Mouse (Mus musculus): ENCODE results near the gene Fcer1g.

Fcer1g gene

GRCm38 (mm10) chr1:171265971-171266744 lies 32.0 kb upstream of the Fcer1g start:
- DNase-seq (ENCODE audit: extremely low spot score), result no peak

GRCm38 (mm10) chr1:171263666-171264461 lies 29.7 kb upstream of the Fcer1g start:
- DNase-seq (ENCODE audit: extremely low spot score), result no peak

GRCm38 (mm10) chr1:171263185-171263611 lies 29.0 kb upstream of the Fcer1g start:
- no peak for DNase-seq (ENCODE audit: extremely low spot score)

GRCm38 (mm10) chr1:171262594-171263130 lies 28.5 kb upstream of the Fcer1g start:
- no peak for DNase-seq (ENCODE audit: extremely low spot score)

- no peak for DNase-seq (ENCODE audit: extremely low spot score)
Observed at GRCm38 (mm10) chr1:171260316-171260715, 26.2 kb upstream of the Fcer1g start.

GRCm38 (mm10) chr1:171258921-171259320 lies 24.8 kb upstream of the Fcer1g start:
- DNase-seq (ENCODE audit: extremely low spot score), result no peak

- no peak for DNase-seq (ENCODE audit: extremely low spot score)
Observed at GRCm38 (mm10) chr1:171257781-171258180, 23.6 kb upstream of the Fcer1g start.

- peak; percentile 55 for DNase-seq (ENCODE audit: extremely low spot score)
Observed at GRCm38 (mm10) chr1:171256937-171257548, 22.9 kb upstream of the Fcer1g start.

GRCm38 (mm10) chr1:171256095-171256818 lies 22.1 kb upstream of the Fcer1g start:
- DNase-seq (ENCODE audit: extremely low spot score), result no peak

- DNase-seq (ENCODE audit: extremely low spot score), result no peak
Observed at GRCm38 (mm10) chr1:171252415-171252814, 18.2 kb upstream of the Fcer1g start.

- peak; percentile 80 for DNase-seq (ENCODE audit: extremely low spot score)
Observed at GRCm38 (mm10) chr1:171251594-171252324, 17.6 kb upstream of the Fcer1g start.

GRCm38 (mm10) chr1:171250680-171251593 lies 16.8 kb upstream of the Fcer1g start, which contains the start of gene Ndufs2:
TSS of gene Ndufs2 (minus strand) at chr1:171251388.
- no peak for DNase-seq (ENCODE audit: extremely low spot score)

GRCm38 (mm10) chr1:171249913-171250600 lies 15.9 kb upstream of the Fcer1g start, which contains the start of gene Adamts4:
TSS of gene Adamts4 (plus strand) at chr1:171250421.
- peak; percentile 58 for DNase-seq (ENCODE audit: extremely low spot score)

- DNase-seq (ENCODE audit: extremely low spot score), result no peak
Observed at GRCm38 (mm10) chr1:171248386-171249226, 14.4 kb upstream of the Fcer1g start.

- DNase-seq (ENCODE audit: extremely low spot score), result no peak
Observed at GRCm38 (mm10) chr1:171247916-171248315, 13.8 kb upstream of the Fcer1g start.

GRCm38 (mm10) chr1:171247453-171247841 lies 13.3 kb upstream of the Fcer1g start:
- DNase-seq (ENCODE audit: extremely low spot score), result no peak

GRCm38 (mm10) chr1:171246709-171247452 lies 12.7 kb upstream of the Fcer1g start:
- peak; percentile 97 for DNase-seq (ENCODE audit: extremely low spot score)

Data from embryo, embryonic 9.5 days (tissue).